Mouse (Mus musculus) hindbrain, embryonic 14.5 days (tissue): ENCODE measurements at regions not wholly inside any gene's neighbourhood (a gene's known extent, or its start where the extent isn't known, plus 50 kb on each side); places are given as distances from the start of the nearest gene placed in this dataset.
"Not testable (repeated sequence)": the region's sequence is repeated elsewhere in the genome, so short reads cannot be mapped to it uniquely, and the experiment has no call there.

Experiments
- ATAC-seq: fragments of 200-750 bp; cut with Nextera tagmentation; 2 replicates; pipeline ENCODE4 v1.8.0; 2017; ENCODE audit warnings: moderate number of reproducible peaks, mild to moderate bottlenecking, moderate TSS enrichment, moderate library complexity; ENCODE audit not compliant: low FRiP score
- DNase-seq: peaks from one replicate; pipeline ENCODE4 v3.0.0-alpha.2; 2015; ENCODE audit warnings: low spot score
- H3K27ac ChIP-seq: fragments of 300-500 bp; sonication (generic); 2 replicates; pipeline ENCODE4 v1.5.1; 2014; ENCODE audit warnings: mild to moderate bottlenecking, moderate library complexity
- H3K27me3 ChIP-seq: fragments of 300-500 bp; sonication (generic); 2 replicates; pipeline ENCODE4 v1.6.1; 2014; ENCODE audit warnings: mild to moderate bottlenecking, low read length, mixed read lengths; ENCODE audit not compliant: control insufficient read depth, insufficient read depth
- H3K36me3 ChIP-seq: fragments of 300-500 bp; sonication (generic); replicated peaks from 2 replicates; pipeline ENCODE4 v1.6.1; 2014; ENCODE audit not compliant: control insufficient read depth, insufficient read depth
- H3K4me1 ChIP-seq: fragments of 300-500 bp; sonication (generic); replicated peaks from 2 replicates; pipeline ENCODE4 v1.6.1; 2014; ENCODE audit warnings: antibody characterized with exemption, low read length, mixed read lengths; ENCODE audit not compliant: control insufficient read depth, insufficient read depth
- H3K4me2 ChIP-seq: fragments of 300-500 bp; sonication (generic); replicated peaks from 2 replicates; pipeline ENCODE4 v1.6.1; 2014; ENCODE audit warnings: mild to moderate bottlenecking, moderate library complexity
- H3K4me3 ChIP-seq: fragments of 300-500 bp; sonication (generic); replicated peaks from 2 replicates; pipeline ENCODE4 v1.5.1; 2014; ENCODE audit warnings: mild to moderate bottlenecking, low read length
- H3K9ac ChIP-seq: fragments of 300-500 bp; sonication (generic); 2 replicates; pipeline ENCODE4 v1.6.1; 2014
- H3K9me3 ChIP-seq: fragments of 300-500 bp; sonication (generic); 2 replicates; pipeline ENCODE4 v1.6.1; 2016; ENCODE audit warnings: low read length; ENCODE audit not compliant: control insufficient read depth
- WGBS: fragments of 180-500 bp; shearing (Covaris S2); extraction: QIAGEN DNeasy Blood & Tissue Kit; methylation state at CpG from one replicate; pipeline ENCODE4 v1.1.7; 2014; 5-methylcytosine and 5-hydroxymethylcytosine counted together

DNA sequence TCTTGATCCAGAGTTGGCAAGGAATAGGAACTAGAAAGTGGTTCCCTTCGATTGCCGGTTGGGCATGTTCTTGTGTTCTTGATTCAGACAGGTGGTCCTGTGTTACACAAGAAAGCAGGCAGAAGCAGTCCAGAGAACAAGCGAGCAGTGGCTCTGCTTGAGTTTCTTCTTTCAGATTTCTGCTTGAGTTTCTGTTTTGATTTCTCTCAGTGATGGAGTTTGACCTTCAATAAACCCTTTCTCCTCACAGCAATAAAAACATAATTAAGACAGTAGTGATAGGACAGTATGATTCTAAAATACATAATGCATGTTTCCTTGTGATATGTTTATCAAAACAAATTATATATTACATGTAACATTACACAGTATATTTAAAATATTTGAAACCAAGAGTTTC, 59.1 kb downstream of the Klf6 start:
- H3K27ac ChIP-seq, result no peak overlapping the region
- no peaks in the 10 kb centered on the region for H3K36me3 ChIP-seq
- H3K4me1 ChIP-seq, result no peaks in the 10 kb centered on the region
- no peak overlapping the region for H3K4me3 ChIP-seq
- ATAC-seq (no peak), DNase-seq (no peak)
- no peaks in the 10 kb centered on the region for H3K9me3 ChIP-seq
- no peak overlapping the region for H3K9ac ChIP-seq
- H3K27me3 ChIP-seq, result no peaks in the 10 kb centered on the region
- 90% methylated on average over 3 of the region's 3 CpGs for WGBS
- no peak overlapping the region for H3K4me2 ChIP-seq

- no peak overlapping the region for H3K27ac ChIP-seq
- H3K4me1 ChIP-seq, result no peaks in the 10 kb centered on the region
- H3K27me3 ChIP-seq, result no peaks in the 10 kb centered on the region
- no peak overlapping the region for H3K4me3 ChIP-seq
- no peak overlapping the region for H3K4me2 ChIP-seq
- DNase-seq (no peak), ATAC-seq (no peak)
- H3K9me3 ChIP-seq, result no peaks in the 10 kb centered on the region
- 94% methylated on average over 2 of the region's 2 CpGs for WGBS
- H3K36me3 ChIP-seq, result no peaks in the 10 kb centered on the region
- H3K9ac ChIP-seq, result no peak overlapping the region
These were observed 70.2 kb downstream of the Klf6 start for GRCm38 (mm10) chr13:5931433-5931832.

GRCm38 (mm10) chr13:5937436-5937835, 76.2 kb downstream of the Klf6 start:
- no peaks in the 10 kb centered on the region for H3K27me3 ChIP-seq
- no peak overlapping the region for H3K9ac ChIP-seq
- 91% methylated on average over 2 of the region's 2 CpGs for WGBS
- ATAC-seq (no peak), DNase-seq (no peak)
- H3K27ac ChIP-seq, result no peak overlapping the region
- H3K4me2 ChIP-seq, result no peak overlapping the region
- H3K4me1 ChIP-seq, result no peaks in the 10 kb centered on the region
- no peaks in the 10 kb centered on the region for H3K36me3 ChIP-seq
- no peak overlapping the region for H3K4me3 ChIP-seq
- no peaks in the 10 kb centered on the region for H3K9me3 ChIP-seq

DNA sequence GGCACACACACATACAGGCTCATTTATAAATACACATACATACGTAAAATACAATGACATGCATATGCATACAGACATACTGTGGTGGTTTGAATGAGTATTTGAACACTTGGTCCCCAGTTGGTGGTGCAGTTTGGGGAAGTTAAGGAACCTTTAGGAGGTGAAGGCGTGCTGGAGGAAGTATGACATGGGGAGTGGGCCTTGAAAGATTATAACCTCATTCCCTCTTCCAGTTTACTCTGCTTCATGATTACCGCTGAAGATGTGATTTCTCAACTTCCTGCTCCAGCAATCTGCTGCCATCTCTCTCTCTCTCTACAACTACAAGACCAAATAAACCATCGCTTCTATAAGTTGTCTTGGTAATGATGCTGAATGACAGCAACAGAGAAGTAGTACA, 76.7 kb downstream of the Klf6 start:
- Histone ChIP-seq H3K9ac (no peak overlapping the region), H3K36me3 (no peaks in the 10 kb centered on the region), H3K27me3 (no peaks in the 10 kb centered on the region), H3K9me3 (no peaks in the 10 kb centered on the region), H3K4me1 (no peaks in the 10 kb centered on the region), H3K4me2 (no peak overlapping the region), H3K4me3 (no peak overlapping the region), H3K27ac (no peak overlapping the region)
- ATAC-seq, result no peak
- DNase-seq, result no peak
- 90% methylated on average over 4 of the region's 4 CpGs for WGBS

DNA sequence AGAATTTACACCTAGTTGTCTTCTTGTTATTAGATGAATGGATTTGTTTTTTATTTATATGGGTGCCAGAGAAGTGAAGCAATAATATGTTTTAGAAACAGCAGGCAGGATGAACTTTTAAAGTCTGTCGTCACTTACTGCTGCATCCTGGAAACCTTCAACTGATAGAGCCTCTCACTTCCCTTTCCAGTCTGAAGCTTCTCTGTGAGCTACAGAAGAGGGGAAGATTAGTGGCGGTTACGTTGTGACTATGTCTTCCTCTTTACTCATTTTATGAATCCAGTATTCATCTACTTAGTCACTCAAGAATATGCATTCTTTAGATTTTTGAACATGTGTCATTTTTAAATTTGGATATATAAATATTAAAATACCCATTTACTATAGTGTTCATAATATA, 78.1 kb downstream of the Klf6 start:
- Histone ChIP-seq H3K9me3 (no peaks in the 10 kb centered on the region), H3K36me3 (no peaks in the 10 kb centered on the region), H3K4me3 (no peak overlapping the region), H3K4me2 (no peak overlapping the region), H3K27me3 (no peaks in the 10 kb centered on the region), H3K4me1 (no peaks in the 10 kb centered on the region), H3K27ac (no peak overlapping the region), H3K9ac (no peak overlapping the region)
- WGBS, result 93% methylated on average over 3 of the region's 3 CpGs
- DNase-seq, result no peak
- no peak for ATAC-seq

- no peak overlapping the region for H3K27ac ChIP-seq
- no peak for DNase-seq
- WGBS, result 79% methylated on average over 2 of the region's 2 CpGs
These were observed 91.6 kb downstream of the Klf6 start for GRCm38 (mm10) chr13:5952863-5953262.

DNA sequence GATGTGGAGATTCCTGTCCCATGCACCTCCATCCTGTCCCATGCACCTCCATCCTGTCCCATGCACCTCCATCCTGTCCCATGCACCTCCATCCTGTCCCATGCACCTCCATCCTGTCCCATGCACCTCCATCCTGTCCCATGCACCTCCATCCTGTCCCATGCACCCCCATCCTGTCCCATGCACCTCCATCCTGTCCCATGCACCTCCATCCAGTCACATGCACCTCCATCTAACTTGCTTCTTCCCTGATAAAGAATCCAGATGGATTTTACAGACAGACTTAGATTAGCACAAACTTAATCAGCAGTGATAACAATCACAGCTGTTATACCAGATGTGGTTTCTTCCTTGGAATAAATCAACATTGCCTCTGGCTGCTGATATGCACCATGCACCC, 93.8 kb downstream of the Klf6 start:
- H3K27ac ChIP-seq, H3K27me3 ChIP-seq, ATAC-seq, H3K4me2 ChIP-seq, H3K4me3 ChIP-seq, DNase-seq, H3K9me3 ChIP-seq, H3K4me1 ChIP-seq, H3K9ac ChIP-seq, H3K36me3 ChIP-seq: not testable (repeated sequence)

More at GRCm38 (mm10) chr13:5952863-5953262, 91.6 kb downstream of the Klf6 start:
- H3K4me2 ChIP-seq, result no peak overlapping the region
- no peak overlapping the region for H3K9ac ChIP-seq
- no peaks in the 10 kb centered on the region for H3K27me3 ChIP-seq
- no peaks in the 10 kb centered on the region for H3K9me3 ChIP-seq
- no peaks in the 10 kb centered on the region for H3K4me1 ChIP-seq
- H3K4me3 ChIP-seq, result no peak overlapping the region
- H3K36me3 ChIP-seq, result no peaks in the 10 kb centered on the region
- no peak for ATAC-seq

- Histone ChIP-seq H3K36me3 (no peaks in the 10 kb centered on the region), H3K9ac (no peak overlapping the region), H3K9me3 (no peaks in the 10 kb centered on the region), H3K4me1 (no peaks in the 10 kb centered on the region), H3K27me3 (no peaks in the 10 kb centered on the region), H3K27ac (no peak overlapping the region), H3K4me3 (no peak overlapping the region), H3K4me2 (no peak overlapping the region)
- ATAC-seq (no peak), DNase-seq (no peak)
- WGBS, result 51% methylated on average over 1 of the region's 1 CpGs
These were observed 94.9 kb downstream of the Klf6 start for GRCm38 (mm10) chr13:5956145-5956544.

- H3K4me2 ChIP-seq, result no peak overlapping the region
- ATAC-seq (no peak), DNase-seq (no peak)
- H3K27me3 ChIP-seq, result no peaks in the 10 kb centered on the region
- H3K4me1 ChIP-seq, result no peaks in the 10 kb centered on the region
- H3K27ac ChIP-seq, result no peak overlapping the region
- no peak overlapping the region for H3K9ac ChIP-seq
- H3K36me3 ChIP-seq, result no peaks in the 10 kb centered on the region
- WGBS, result 87% methylated on average over 1 of the region's 1 CpGs
- H3K9me3 ChIP-seq, result no peaks in the 10 kb centered on the region
- H3K4me3 ChIP-seq, result no peak overlapping the region
These were observed 101.7 kb downstream of the Klf6 start for GRCm38 (mm10) chr13:5962947-5963346.

GRCm38 (mm10) chr13:5964626-5965025, 103.3 kb downstream of the Klf6 start:
- WGBS, result 86% methylated on average over 1 of the region's 1 CpGs
- H3K4me2 ChIP-seq, result no peak overlapping the region

More at GRCm38 (mm10) chr13:5964626-5965025, 103.3 kb downstream of the Klf6 start:
- no peak for ATAC-seq
- Histone ChIP-seq H3K4me1 (no peaks in the 10 kb centered on the region), H3K27ac (no peak overlapping the region), H3K4me3 (no peak overlapping the region), H3K9me3 (no peaks in the 10 kb centered on the region), H3K27me3 (no peaks in the 10 kb centered on the region), H3K36me3 (no peaks in the 10 kb centered on the region), H3K9ac (no peak overlapping the region)
- DNase-seq, result no peak
